In the genomic region with DNA sequence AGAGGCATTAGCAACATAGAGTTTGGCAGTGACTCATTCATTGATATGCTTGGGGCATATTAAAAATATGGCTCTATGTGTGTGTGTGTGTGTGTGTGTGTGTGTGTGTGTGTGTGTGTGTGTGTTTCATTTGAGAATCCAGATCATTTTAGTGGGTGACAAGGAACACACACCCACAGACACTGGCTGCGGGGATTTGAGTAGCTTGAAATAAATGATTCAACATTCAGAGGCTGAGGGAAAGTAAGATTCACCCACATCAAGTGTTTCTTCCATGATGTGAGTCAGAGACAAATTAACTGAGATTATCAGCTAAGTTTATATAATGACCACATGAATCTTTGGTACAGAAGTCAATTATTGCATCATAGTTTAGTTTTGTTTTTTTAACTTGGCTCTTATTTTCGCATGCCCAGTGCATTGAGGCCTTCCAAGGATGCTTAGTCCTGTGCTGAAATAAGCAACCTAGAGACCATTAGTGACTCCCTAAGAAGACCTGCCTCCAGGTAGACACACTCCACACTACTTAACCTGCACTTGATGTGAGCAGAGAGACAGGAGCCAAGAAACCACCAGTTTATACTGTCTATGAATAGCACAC, we compare ENCODE assay signal across 23 mouse cellular contexts.
A peak's percentile ranks its signal among the peaks of the same experiment; 100 is the strongest.
DNase-seq lines count a peak whose midpoint lies in the region; ATAC-seq and TF ChIP-seq lines count a peak whose summit lies in the region.
"Had no signal": no experiment of that assay in that cellular context is flagged by ENCODE, and none has a peak within 500 bp of the region (broad histone marks: within the 10 kb centered on the region; RNA-seq: fewer than 3 reads in every experiment).

No protein-coding gene starts in this region.

- TF ChIP-seq CTCF in lung, embryonic 14.5 days (IDR thresholded peaks at IDR 0.05; ENCODE audit: low read depth): no peak

- H3K4me1 ChIP-seq in lung, embryonic 14.5 days (ENCODE audit: insufficient read depth): no peaks in the 10 kb centered on the region
- H3K4me1 ChIP-seq: forebrain, embryonic 10.5 days; hindbrain, embryonic 10.5 days; intestine, embryonic 15.5 days; limb, embryonic 12.5 days; liver, embryonic 12.5 days had no signal

- H3K27me3 ChIP-seq in lung, embryonic 14.5 days (ENCODE audit: insufficient read depth, low read length): no peaks in the 10 kb centered on the region
- H3K27me3 ChIP-seq: intestine, embryonic 15.5 days; limb, embryonic 12.5 days; liver, embryonic 12.5 days had no signal

- H3K27ac ChIP-seq in lung, embryonic 14.5 days (ENCODE audit: low read depth): no peak overlapping the region
- H3K27ac ChIP-seq: forebrain, embryonic 10.5 days; hindbrain, embryonic 10.5 days; intestine, embryonic 15.5 days; limb, embryonic 12.5 days; liver, embryonic 12.5 days; macrophage had no signal

- peak; percentile 37 for DNase-seq in layer of hippocampus, adult 9-11 months
- no peak for DNase-seq in layer of hippocampus, adult 8-10 months (ENCODE audit: low spot score in 2 of 2)
- peak; percentile 44 for DNase-seq in lung, embryonic 14.5 days
- no peak for DNase-seq in lung, postnatal 10 days
- DNase-seq in right cerebral cortex, adult 18-20 months: peak; percentile 57
- no peak for DNase-seq in right cerebral cortex, postnatal 4 days
- DNase-seq in telencephalon, adult 2 months (ENCODE audit: low read depth, low spot score): peak; percentile 60
- DNase-seq: adrenal gland, postnatal 36 days; cerebellum, adult 11 months; cerebellum, postnatal 10 days; kidney, adult 8-10 months; kidney, postnatal 10 days; right cerebral cortex, postnatal 14 days; thymus, postnatal 25 days had no signal

- ATAC-seq in lung, embryonic 14.5 days (ENCODE audit: insufficient read depth): no peak
- ATAC-seq: forebrain, embryonic 16.5 days; hindbrain, embryonic 16.5 days; intestine, embryonic 15.5 days; liver, embryonic 12.5 days had no signal

- H3K9ac ChIP-seq in lung, embryonic 14.5 days: no peak overlapping the region
- H3K9ac ChIP-seq: intestine, embryonic 15.5 days; limb, embryonic 12.5 days; liver, embryonic 12.5 days had no signal

- H3K9me3 ChIP-seq in lung, embryonic 14.5 days (ENCODE audit: low read depth, low read length): no peaks in the 10 kb centered on the region
- H3K9me3 ChIP-seq: intestine, embryonic 15.5 days had no signal

- H3K4me2 ChIP-seq in lung, embryonic 14.5 days: no peak overlapping the region
- H3K4me2 ChIP-seq: heart, embryonic 11.5 days; intestine, embryonic 15.5 days; limb, embryonic 12.5 days; liver, embryonic 12.5 days had no signal

- 66% methylated on average over 2 of the region's 2 CpGs for WGBS in lung, embryonic 14.5 days

- no peaks in the 10 kb centered on the region for H3K36me3 ChIP-seq in lung, embryonic 14.5 days (ENCODE audit: insufficient read depth)
- H3K36me3 ChIP-seq: forebrain, embryonic 10.5 days; hindbrain, embryonic 10.5 days; intestine, embryonic 15.5 days; limb, embryonic 12.5 days; liver, embryonic 12.5 days had no signal

- no peak overlapping the region for H3K4me3 ChIP-seq in lung, embryonic 14.5 days (ENCODE audit: low read depth, low read length)
- H3K4me3 ChIP-seq: forebrain, embryonic 10.5 days; hindbrain, embryonic 10.5 days; intestine, embryonic 15.5 days; limb, embryonic 12.5 days; liver, embryonic 12.5 days had no signal

Comparison
In these comparisons a context has a peak if more than half of its experiments do, and no peak if none do; other contexts are left out.
1. DNase-seq: peak in layer of hippocampus, adult 9-11 months (single experiment), lung, embryonic 14.5 days (single experiment), right cerebral cortex, adult 18-20 months (single experiment) and telencephalon, adult 2 months (single experiment); none in layer of hippocampus, adult 8-10 months (0 of 2), lung, postnatal 10 days (single experiment) and right cerebral cortex, postnatal 4 days (single experiment).